Mouse (Mus musculus): Measurements from ENCODE around the gene Casc4.

Casc4 gene

DNA sequence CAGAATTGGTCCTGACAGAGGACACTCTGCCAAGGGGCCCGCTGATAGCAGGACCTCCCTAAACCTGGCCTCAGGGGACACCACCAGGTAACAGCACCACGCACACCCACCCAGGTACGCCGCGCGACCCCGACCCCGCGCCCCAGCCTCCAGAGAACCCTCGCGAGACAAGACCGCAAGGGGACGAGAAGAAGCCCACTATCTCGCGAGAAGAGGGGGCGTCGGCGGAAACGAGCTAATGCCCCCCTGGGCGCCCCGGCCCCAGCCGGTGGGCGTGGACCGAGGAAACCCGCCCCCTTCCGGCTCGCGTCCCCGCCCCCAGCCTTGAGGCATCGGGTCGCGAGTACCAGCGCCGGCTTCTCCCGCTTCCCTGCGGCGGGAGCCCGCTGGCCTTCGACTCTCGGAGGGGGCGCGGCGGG, at the start of gene Casc4:
Casc4 (plus strand) TSS at position 339 of the 419 bp plus-strand sequence.
- DNase-seq = peak; percentile 87 to 94

DNA sequence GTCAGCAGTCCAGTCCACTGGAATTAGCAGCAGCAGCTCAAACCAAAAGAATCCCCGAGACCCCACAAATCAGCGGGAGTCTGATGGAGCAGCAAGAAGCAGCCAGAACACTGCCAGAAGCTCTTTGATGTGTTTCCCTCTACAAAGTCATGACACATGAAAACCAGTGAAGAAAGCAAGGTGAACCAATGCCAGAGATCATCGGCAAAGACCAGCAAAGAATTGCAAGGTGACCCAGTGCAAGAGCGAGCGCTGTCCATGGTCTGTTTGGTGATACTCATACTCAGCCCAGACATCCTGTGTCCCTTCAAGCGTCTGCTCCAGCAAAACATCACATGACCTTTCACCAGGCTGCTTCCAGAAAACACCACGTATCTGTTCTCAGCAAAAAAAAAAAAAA, 45.0 kb upstream of the Casc4 start:
- no peak for DNase-seq

DNA sequence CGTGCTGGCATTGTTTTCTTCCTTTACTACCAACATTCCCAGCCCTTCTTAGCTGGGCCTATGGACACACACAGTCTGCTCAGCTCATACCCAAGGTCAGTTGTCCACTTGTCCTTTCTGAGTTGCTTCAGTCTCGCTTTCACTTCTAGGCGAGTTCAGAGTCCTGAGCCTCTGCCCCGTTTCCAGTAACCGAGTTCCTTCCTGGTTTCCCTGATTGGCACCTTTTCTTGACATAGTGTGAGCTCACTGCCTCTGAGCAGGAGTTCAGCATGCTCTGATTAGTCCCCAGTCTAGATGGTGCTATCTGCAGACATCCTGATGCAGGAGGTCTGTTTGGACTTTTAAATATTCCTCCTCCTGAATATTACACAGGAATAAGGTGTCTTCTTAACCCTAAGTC, 42.1 kb upstream of the Casc4 start:
- no peak for DNase-seq

DNA sequence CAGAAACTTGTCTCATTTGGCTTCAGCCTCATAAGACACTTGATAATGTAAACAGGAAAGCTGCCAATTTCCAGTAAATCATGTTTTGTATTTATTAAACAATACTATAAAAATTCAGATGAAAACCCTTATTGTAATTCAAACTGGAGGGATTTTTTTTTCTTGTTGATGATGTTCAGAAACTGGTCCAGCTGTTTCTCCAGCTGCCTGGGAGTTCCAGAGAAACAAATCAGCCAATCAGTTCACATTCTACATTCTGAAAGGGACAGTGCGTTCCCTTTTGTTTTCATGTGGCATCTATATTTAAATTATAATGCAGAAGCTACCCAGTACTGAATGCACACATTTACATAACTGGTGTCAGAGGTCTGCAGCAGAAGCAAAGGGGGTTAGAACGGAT, 40.6 kb upstream of the Casc4 start:
- DNase-seq = no peak

DNA sequence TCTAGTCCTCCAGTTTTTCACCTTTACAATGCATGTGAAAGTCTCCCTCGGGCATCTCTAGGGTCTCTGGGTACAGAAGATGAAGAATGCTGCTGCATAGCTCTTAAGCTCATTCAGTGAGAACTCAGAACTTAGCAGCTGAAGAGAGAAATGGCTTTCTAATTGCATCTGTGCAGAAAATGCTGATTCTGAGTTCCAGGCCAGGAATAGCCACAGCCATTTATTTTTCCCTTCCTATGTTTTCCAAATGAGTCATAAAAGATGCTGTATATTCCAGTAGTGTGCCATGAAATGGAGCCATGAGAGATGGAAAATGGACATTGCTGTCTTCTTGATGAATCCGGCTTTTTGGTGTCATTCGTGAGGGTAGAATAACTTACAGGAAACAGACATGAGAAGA, 38.4 kb upstream of the Casc4 start:
- no peak for DNase-seq

DNA sequence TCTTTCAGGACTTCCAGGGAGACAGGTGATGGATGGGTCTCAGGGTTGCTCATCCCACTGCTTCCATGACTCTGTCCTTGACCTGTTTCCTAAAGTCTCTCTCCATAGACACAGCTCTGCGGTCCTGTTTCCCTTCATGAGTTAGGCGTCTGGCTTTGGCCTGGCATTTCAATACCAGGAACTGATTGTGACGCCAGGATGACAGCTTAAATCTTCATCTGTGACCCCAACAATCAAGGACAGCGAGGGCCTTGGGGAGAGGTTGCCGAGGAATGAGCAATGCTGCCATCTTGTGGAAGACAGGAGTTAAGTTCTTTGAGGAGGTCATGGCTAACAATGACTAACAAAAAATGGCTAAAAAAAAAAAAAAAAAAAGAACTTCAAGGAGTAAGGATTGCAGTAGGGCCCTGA, 34.3 kb upstream of the Casc4 start:
- peak; percentile 35 to 52 for DNase-seq

DNA sequence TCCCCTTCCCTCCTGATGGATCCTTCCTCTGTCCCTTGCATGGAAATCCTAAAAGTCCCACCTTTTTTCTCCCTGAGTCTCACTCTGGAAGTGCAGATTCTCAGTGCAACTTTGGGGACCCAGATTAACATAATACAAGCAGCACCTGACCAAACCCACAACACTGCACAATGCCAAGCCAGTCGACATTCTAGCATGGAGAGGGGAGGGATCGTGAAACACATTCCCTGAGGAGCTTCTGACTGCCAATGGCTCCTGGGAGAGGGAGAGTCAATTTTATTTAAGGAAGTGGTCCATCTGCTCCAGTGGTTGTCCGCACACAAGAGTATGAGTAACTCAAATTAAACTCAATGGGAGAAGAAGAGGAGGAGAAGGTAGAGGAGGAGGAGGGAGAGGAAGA, 31.8 kb upstream of the Casc4 start:
- DNase-seq = no peak

DNA sequence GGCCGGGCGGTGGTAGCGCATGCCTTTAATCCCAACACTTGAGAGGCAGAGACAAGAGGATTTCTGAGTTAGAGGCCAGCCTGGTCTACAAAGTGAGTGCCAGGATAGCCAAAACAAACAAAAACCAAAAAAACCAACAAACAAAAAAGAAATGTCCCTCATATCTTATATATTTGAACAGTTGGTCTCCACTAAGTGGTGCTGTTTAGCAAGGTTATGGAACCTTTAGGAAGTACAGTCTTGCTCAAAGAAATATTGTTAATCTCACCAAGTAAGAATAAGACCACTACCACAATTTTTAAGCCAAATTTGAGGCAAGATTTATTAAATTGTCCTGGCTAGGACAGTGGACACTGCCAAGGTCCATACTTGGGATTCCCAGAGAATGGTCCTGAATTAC, 25.3 kb upstream of the Casc4 start:
- no peak for DNase-seq

DNA sequence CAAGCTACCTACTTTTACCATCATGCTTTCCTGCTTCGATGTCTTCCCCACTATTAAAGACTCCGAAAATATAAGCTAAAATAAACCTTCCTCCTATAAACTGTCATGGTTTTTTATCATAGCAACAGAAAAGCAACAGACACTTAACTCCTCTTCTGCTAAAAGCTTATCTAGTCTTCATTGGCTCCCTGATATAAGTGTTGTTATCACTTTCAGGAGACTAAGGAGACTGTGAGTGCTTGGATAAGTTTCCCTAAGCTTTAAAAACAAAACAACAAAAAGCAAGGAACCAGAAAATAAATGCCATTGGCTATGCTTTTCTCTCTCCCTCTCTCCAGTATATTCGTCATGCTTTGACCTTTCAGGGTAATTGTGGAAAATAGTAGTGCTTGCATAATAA, 24.5 kb upstream of the Casc4 start:
- no peak for DNase-seq

DNA sequence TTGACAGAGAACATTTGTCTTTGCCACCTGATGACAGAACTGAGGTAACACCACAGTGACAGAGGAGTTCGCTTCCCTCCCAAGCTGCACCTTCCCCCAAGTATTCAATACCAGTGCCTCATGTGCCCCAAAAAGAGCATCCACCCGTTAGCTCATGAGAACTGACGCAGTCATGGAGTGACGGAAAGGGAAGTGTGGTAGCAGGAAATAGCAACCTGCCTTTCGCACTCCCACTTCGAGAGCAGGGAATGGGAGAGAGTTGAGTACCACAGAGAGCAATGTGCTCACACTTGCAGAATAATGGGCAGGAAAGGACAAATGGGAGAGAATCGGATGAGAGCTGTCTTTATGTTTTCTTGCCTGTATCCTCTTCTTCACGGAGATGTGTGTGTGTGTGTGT, 20.7 kb upstream of the Casc4 start:
- DNase-seq = no peak

DNA sequence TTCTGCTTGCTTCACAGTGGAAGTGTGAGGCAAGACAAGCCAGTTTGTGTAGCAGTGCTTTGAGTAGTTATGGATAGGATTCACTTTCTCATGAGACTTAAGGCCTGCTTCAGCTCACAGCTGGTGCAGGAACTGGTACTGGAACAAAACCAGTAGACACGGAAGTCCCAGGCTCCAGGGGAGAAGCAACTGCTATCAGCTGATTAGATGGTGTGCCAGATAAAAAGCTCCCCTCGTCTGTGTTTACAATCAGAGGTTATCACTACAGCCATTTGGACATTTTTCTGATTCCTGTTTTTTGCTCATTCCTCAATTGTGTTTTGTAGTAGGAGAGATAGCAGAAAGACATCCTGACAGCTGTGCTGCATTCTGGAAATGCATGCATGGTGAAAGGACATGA, 14.7 kb upstream of the Casc4 start:
- no peak for DNase-seq

DNA sequence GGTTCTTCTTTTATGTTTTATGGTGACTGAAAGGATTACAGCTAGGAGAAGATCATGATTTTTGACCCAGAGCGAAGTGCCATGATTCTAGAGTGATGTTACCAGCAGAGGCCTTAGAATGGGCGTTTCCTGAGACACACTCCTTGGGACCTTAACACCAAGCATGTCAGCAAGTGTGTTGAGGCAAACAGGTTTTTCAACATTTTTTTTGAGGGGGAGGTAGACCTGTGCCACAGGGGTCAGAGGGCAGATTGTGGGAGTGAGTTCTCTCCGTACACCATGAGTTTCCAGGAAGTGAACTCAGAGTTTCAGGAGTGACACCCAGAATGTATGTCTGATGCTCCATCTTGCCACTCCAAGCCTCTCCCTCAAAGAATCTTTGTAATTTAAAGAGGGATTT, 12.8 kb upstream of the Casc4 start:
- no peak for DNase-seq

DNA sequence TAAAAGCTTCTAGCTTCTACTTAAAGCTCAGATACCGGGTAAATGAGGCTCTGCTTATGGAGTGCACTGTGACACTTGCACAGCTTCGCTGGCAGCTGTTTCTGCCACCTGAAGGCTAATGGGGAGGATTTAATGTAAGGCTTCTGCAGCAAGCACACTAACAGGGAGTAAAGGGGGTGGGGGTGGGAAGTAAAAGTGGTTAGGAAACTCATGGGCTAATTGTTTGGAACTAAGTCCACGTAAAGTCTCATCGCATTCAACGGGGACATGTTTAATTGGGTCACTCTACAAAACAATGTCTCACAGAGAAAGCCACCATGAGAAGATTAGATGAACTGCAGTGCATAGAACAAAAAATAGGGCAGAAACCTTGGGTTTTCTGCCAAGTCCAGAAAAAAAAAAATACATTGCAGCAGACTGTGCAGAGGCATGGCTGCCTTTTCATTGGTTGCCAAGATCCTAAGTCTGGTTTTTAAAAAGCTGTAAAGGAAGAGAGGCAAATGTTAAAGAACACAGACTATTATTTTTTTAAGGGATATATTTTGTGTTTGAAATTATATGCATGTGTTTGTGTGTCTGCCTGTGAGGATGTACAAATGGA, 7.3 kb upstream of the Casc4 start:
- DNase-seq = no peak

DNA sequence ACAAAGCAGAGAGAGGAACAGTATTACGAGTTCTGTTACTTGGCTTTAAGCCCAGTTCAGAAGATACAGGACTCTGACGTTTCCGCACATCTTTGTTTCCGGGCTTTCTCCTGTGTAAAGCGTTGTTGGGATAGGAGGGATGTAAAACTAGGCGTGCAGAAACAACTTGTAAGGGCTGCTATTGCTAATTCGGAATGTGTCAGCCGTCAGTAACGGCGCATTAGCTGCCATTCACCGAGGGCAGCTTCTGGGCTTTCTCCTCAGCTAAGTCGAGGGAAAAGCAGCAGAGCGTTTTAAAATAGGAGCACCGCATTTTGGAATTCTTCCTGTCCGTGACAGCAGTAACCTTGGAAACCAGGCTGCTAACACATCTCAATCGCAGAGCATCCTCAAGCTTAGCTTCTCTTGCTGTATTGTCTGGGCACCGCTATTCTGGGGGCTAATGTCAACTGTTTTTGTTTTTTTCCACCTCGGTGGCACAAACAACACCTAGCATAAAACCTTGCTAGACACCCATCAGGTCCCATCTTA, 634 bp upstream of the Casc4 start:
- peak; percentile 14 to 19 for DNase-seq

DNA sequence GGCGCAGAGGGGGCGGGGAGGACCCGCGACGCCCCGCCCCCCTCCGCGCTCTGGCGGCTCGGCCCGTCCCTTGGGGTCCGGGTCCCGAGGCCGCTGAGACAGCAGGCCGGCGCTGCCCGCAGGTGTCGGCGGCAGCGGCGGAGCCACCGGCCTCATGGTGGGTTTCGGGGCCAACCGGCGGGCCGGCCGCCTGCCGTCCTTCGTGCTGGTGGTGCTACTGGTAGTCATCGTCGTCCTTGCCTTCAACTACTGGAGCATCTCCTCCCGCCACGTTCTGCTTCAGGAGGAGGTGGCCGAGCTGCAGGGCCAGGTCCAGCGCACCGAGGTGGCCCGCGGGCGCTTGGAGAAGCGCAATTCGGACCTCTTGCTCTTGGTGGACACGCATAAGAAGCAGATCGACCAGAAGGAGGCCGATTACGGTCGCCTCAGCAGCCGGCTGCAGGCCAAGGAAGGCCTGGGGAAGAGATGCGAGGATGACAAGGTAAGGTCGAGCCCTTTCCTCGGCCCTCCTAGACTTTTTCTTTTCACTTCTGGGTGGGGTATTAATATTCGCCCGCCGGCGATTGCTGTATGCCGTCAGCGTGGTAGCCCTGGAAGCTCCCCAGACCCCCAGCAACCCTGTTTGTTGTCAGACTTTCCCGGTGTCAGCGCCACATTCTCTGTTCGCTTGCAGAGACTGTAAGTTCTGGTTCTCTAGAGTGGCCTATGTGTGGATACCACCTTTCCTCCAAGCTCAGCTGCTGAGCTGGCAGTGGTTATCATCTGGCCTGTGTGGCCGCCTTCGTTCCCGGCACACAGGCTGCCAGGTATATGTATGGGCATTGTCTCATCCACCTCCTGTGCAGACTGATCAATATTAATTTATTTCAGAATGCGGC, 520 bp downstream of the Casc4 start:
- peak; percentile 30 to 57 for DNase-seq

DNA sequence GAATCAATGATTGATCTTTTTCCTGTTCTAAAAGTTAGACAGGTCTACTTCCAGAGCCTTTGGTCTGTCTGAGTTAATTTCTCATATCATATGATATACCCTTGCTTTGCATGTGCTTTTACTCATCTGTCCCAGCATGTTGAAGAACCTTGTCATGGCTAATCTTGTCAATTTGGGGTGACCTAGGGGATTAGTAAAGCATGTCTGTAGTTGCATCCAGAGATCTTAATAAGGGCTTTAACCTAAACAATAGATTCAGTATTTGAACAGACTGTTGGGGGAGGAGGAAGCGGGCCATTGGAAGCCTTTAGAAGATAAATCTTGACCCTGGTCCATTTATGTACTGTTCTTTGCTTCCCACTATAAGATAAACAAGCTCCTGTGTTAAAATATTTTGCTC, 12.7 kb downstream of the Casc4 start:
- DNase-seq = no peak

DNA sequence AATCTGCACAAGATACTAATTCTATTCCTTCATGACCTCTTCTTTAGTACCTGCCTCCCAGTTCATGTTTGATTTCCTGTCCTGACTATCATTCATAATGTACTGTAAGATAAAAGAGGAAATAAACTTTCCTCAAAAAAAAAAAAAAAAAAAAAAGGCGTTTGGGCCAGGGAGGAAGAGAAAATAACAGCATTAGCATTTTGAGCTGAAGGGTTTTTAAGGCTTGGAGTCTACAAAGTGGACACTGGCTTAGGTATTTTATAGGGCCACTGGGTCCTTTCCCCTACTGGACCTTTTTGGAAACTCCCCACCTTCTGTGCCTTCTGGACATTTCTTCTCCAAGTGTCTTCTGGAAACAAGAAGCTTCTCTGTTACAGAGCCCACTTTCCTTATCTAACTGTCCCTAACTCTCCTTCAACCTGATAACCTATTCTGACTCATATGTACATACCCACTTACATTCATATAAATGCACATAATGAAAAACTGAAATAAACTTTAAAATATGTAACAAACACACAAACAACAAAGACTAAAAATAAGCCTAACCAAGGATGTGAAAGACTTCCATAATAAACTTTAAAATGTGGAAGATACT, 18.8 kb downstream of the Casc4 start:
- DNase-seq = no peak

DNA sequence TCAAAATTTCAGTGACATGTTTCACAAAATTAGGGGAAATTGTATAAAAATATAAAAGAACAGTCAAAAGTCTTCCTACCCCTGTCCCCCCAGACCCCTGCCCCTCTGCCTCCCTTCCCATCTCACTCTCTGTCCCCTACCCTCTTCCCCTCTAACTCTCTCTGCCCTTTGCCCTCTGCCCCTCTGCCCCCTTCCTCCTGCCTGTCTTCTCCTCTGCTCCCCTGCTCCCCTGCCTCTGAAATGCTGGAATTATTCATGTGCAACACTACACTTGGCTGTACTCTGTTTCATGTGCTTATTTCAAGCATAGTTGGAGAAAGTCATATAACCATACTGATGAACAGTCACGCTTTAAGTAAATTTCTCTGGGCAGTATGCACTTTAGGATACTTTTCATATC, 19.6 kb downstream of the Casc4 start:
- peak; percentile 41 to 56 for DNase-seq

DNA sequence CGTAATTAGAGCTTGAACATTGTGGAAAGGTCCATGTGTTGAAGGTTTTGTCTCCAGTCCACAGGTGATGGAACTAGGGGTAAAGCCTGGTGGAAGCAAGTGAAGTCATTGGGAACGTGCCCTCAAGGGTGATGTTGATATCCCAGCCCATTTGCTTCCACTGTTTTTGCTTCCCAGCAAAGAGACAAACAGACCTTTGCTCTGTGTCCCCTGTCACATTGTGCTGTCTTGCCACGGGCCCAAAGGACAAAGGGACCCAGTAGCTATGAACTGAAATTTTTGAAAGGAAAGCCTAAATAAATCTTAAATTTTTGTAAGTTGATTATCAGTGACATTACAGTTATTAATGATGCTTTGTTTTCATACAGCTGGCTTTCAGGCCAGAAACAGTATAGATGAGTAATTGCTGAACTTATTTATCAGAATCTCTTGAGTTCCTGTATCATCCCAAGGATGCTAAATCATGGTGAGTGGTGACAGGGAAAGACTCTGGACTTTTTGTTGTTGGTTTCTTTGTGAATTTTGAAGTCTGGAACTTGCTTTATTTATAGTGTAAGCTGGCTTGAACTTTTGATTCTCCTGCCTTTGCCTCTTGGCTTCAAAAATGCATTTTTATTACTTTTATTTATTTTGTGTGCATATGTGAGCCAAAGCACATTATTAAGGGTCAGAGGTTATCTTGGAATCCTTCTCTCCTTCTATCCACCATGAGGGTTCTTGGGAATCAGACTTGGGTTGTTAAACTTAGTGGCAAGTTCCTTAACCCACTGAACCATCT, 22.1 kb downstream of the Casc4 start:
- DNase-seq = peak; percentile 20 to 32

DNA sequence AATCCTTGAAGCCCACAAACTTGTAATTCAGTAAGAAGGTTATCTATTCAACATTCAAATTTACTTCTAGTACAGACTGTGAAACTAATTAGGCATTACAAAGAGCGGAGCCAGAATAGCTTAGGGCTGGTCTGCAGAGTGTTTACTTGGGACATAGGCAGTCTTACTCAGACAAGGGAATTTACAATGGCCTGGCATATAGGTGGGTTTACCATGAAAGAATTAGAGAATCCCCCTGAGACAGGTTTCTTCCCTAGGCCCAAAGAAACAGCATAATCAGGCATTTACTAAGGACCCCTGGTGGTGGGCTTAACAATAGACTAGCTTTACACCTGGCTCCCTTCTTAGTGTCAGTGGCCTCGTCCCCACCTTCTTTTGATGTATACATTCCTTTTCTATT, 28.5 kb downstream of the Casc4 start:
- no peak for DNase-seq

DNA sequence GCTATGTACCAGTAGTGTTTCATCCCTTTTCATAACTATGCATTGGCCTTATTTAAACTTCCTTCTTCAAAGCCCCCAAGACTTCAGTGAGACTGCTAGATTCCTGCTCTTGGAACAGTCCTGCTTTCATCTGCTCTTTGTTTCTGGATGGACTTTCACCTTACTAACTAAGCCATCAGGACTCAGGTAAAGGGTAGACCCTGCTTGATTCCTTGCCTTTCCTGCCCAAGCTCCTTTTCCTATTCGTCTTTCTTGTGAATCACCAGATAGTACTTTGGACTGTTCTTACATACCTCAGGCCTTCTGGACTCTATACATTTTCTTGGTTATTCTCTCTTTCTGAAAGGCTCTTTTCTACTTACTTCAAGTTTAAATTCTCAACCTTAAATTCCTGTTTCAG, 30.1 kb downstream of the Casc4 start:
- DNase-seq = no peak

DNA sequence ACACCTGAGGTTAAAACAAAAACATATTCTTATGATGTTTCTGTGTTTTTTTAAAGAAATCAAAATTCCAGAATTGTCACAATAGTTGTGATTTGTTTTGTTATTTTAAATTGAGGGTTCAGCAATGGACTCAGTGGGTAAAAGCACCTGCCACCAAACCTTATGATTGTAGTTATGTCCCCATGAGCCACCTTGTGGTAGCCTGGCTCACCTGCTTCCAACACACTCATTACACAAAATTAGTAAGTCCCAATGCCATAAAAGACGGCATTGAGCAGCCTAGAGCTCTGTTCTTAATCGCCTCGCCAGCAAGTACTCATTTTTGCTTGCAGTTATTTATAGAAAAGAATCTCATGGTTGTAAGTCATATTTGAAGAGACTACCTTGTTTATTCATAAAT, 43.2 kb downstream of the Casc4 start:
- DNase-seq = peak in 1 of 2 experiments; percentile 30
